Mouse (Mus musculus): ENCODE data around the gene Kidins220.

DNA sequence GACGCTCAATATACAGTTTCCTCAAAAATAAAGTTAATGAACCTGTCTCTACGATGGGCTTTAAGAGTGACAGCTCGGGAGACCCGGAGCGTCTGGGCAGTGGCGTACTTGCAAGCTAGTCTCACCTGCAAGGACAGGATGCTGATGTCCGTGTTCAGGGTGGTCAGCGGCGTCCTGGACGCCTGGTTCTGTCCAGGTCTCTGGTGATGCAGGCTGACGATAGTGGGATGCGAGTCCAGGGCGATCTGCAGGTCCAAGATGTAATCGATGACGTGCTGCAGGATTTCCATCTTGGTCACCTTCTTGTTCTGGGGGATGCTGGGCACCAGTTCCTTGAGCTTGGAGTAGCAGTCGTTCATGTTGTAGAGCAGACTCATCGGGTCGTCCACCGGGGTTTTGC, 120.8 kb downstream of the Kidins220 start:
- TF ChIP-seq CTCF (IDR thresholded peaks at IDR 0.05; ENCODE audit: extremely low read depth, insufficient read length, insufficient replicate concordance, low read depth, low read length), result no peak
- no peak for TF ChIP-seq POLR2A (IDR thresholded peaks at IDR 0.05; ENCODE audit: low read depth, low read length)

All from small intestine, adult 2 months (tissue).